Mouse (Mus musculus): ENCODE results near the gene Ppwd1. TPM values are rescaled to one million over a fixed set of nuclear protein-coding genes. Genes with fewer than 3 reads are reported as not detected.
"Not testable (repeated sequence)": the region's sequence is repeated elsewhere in the genome, so short reads cannot be mapped to it uniquely, and the experiment has no call there.

Ppwd1 gene
- 1.8 TPM in 1 of 2 replicates, not detected in the other for polyA plus RNA-seq (2012; ENCODE audit: insufficient read depth, low replicate concordance)

GRCm38 (mm10) chr13:104228384-104229066, at the start of gene Ppwd1, which contains the start of gene Cenpk:
Ppwd1 (minus strand) TSS chr13:104228843.
Cenpk (plus strand) TSS chr13:104228611.
- Histone ChIP-seq H3K27me3 (replicated peaks) (no peaks in the 10 kb centered on the region), H3K36me3 (replicated peaks; ENCODE audit: low read length) (peaks cover 18% of the 10 kb centered on the region), H3K4me3 (replicated peaks) (peak within 1 kb of the TSS; percentile 93), H3K4me1 (peaks cover 21% of the 10 kb centered on the region), H3K9me3 (no peaks in the 10 kb centered on the region)
- TF ChIP-seq FLI1 (IDR thresholded peaks at IDR 0.05; ENCODE audit: low read length): peak; percentile 67; the same call in 1 of the 2 replicates
- no peak for TF ChIP-seq GATA1 (IDR thresholded peaks at IDR 0.05; ENCODE audit: borderline replicate concordance, low read length)

- Histone ChIP-seq H3K36me3 (replicated peaks; ENCODE audit: low read length) (no peaks in the 10 kb centered on the region), H3K4me3 (replicated peaks) (no peak overlapping the region), H3K27me3 (replicated peaks) (no peaks in the 10 kb centered on the region), H3K9me3 (0 out of 2 replicates have a peak, but pooled peaks cover 5% of the 10 kb centered on the region), H3K4me1 (no peaks in the 10 kb centered on the region)
- TF ChIP-seq GATA1 (IDR thresholded peaks at IDR 0.05; ENCODE audit: borderline replicate concordance, low read length) (no peak), FLI1 (IDR thresholded peaks at IDR 0.05; ENCODE audit: low read length) (no peak)
These were observed 30.4 kb upstream of the Ppwd1 start for GRCm38 (mm10) chr13:104258997-104259396.

- Histone ChIP-seq H3K4me1 (peaks cover 21% of the 10 kb centered on the region), H3K9me3 (no peaks in the 10 kb centered on the region), H3K36me3 (replicated peaks; ENCODE audit: low read length) (peaks cover 17% of the 10 kb centered on the region), H3K27me3 (replicated peaks) (no peaks in the 10 kb centered on the region), H3K4me3 (replicated peaks) (peak overlapping the region; percentile 93)
- no peak for TF ChIP-seq FLI1 (IDR thresholded peaks at IDR 0.05; ENCODE audit: low read length)
- TF ChIP-seq GATA1 (IDR thresholded peaks at IDR 0.05; ENCODE audit: borderline replicate concordance, low read length): no peak
These were observed 538 bp upstream of the Ppwd1 start for GRCm38 (mm10) chr13:104229181-104229580.

DNA sequence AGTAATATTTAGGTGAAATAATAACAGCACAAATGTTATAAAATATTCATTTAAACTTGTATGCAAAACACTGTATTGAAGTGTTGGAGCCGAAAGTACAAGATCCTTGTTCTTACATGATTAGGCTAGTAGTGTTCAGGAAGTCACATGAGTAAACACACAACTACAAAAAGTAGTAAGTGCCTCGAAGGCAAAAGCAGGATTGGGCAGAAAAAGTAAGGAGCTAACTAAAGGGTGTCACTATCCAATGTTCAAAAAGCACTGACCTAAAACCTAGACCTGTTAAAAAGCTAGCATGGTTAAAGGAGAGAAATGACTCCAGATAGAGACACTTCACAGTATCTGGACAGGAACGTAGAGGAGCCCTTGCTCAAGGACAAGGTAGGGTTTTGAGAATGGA, 1.2 kb downstream of the Ppwd1 start:
- H3K4me1 ChIP-seq: peaks cover 21% of the 10 kb centered on the region
- H3K9me3 ChIP-seq: no peaks in the 10 kb centered on the region
- TF ChIP-seq GATA1 (IDR thresholded peaks at IDR 0.05; ENCODE audit: borderline replicate concordance, low read length) (no peak), FLI1 (IDR thresholded peaks at IDR 0.05; ENCODE audit: low read length) (no peak)
- H3K27me3 ChIP-seq (replicated peaks): no peaks in the 10 kb centered on the region
- H3K4me3 ChIP-seq (replicated peaks): peak overlapping the region; percentile 93
- H3K36me3 ChIP-seq (replicated peaks; ENCODE audit: low read length): peaks cover 21% of the 10 kb centered on the region

- H3K9me3 ChIP-seq: no peaks in the 10 kb centered on the region
- no peak for TF ChIP-seq FLI1 (IDR thresholded peaks at IDR 0.05; ENCODE audit: low read length)
- H3K36me3 ChIP-seq (replicated peaks; ENCODE audit: low read length): peaks cover 85% of the 10 kb centered on the region
- no peak overlapping the region for H3K4me3 ChIP-seq (replicated peaks)
- no peaks in the 10 kb centered on the region for H3K27me3 ChIP-seq (replicated peaks)
- no peaks in the 10 kb centered on the region for H3K4me1 ChIP-seq
These were observed 24.3 kb downstream of the Ppwd1 start for GRCm38 (mm10) chr13:104204313-104204712.

DNA sequence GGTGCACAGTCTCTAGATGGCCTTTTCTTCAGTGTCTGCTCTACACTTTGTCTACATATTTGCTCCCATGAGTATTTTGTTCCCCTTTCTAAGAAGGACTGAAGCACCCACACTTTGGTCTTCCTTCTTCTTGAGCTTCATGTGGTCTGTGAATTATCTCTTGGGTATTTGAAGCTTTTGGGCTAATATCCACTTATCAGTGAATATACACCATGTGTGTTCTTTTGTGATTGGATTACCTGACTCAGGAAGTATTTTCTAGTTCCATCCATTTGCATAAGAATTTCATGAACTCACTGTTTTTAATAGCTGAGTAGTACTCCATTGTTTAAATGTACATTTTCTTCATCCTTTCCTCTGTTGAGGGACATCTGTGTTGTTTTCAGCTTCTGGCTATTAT, 32.8 kb downstream of the Ppwd1 start:
- peaks cover 63% of the 10 kb centered on the region for H3K36me3 ChIP-seq (replicated peaks; ENCODE audit: low read length)
- not testable (repeated sequence) for H3K4me3 ChIP-seq (replicated peaks); H3K27me3 ChIP-seq (replicated peaks); H3K4me1 ChIP-seq; H3K9me3 ChIP-seq

GRCm38 (mm10) chr13:104187357-104187756, 41.3 kb downstream of the Ppwd1 start:
- peaks cover 85% of the 10 kb centered on the region for H3K36me3 ChIP-seq (replicated peaks; ENCODE audit: low read length)

GRCm38 (mm10) chr13:104179176-104179888, 49.3 kb downstream of the Ppwd1 start:
- Histone ChIP-seq H3K9me3 (no peaks in the 10 kb centered on the region), H3K4me1 (peaks cover 22% of the 10 kb centered on the region), H3K4me3 (replicated peaks) (peak overlapping the region; percentile 99), H3K27me3 (replicated peaks) (no peaks in the 10 kb centered on the region), H3K36me3 (replicated peaks; ENCODE audit: low read length) (peaks cover 40% of the 10 kb centered on the region)
- TF ChIP-seq GATA1 (IDR thresholded peaks at IDR 0.05; ENCODE audit: borderline replicate concordance, low read length): no peak
- no peak for TF ChIP-seq FLI1 (IDR thresholded peaks at IDR 0.05; ENCODE audit: low read length)

More at GRCm38 (mm10) chr13:104187357-104187756, 41.3 kb downstream of the Ppwd1 start:
- TF ChIP-seq FLI1 (IDR thresholded peaks at IDR 0.05; ENCODE audit: low read length) (no peak), GATA1 (IDR thresholded peaks at IDR 0.05; ENCODE audit: borderline replicate concordance, low read length) (no peak)
- Histone ChIP-seq H3K27me3 (replicated peaks) (no peaks in the 10 kb centered on the region), H3K9me3 (no peaks in the 10 kb centered on the region), H3K4me1 (no peaks in the 10 kb centered on the region), H3K4me3 (replicated peaks) (no peak overlapping the region)

- H3K36me3 ChIP-seq (replicated peaks; ENCODE audit: low read length): peaks cover 37% of the 10 kb centered on the region
- H3K9me3 ChIP-seq: no peaks in the 10 kb centered on the region
- H3K4me1 ChIP-seq: peaks cover 25% of the 10 kb centered on the region
- TF ChIP-seq FLI1 (IDR thresholded peaks at IDR 0.05; ENCODE audit: low read length): no peak
- H3K4me3 ChIP-seq (replicated peaks): peak within 1 kb of the TSS; percentile 99
- H3K27me3 ChIP-seq (replicated peaks): no peaks in the 10 kb centered on the region
These were observed 50.0 kb downstream of the Ppwd1 start, which contains the start of gene Trim23 for GRCm38 (mm10) chr13:104178650-104179121. Trim23 (plus strand) TSS chr13:104178797.

Measured in megakaryocyte, embryonic 14.5 days (primary cell).